Mouse (Mus musculus) frontal cortex, postnatal 14 days (tissue): ENCODE measurements at regions not wholly inside any gene's neighbourhood (a gene's known extent, or its start where the extent isn't known, plus 50 kb on each side); places are given as distances from the start of the nearest gene placed in this dataset.

Source experiments
- DNase-seq, 2 experiments: peaks; one replicate each; pipeline ENCODE4 v3.0.0; 2022; ENCODE audit warnings: low spot score in 2 of 2

- DNase-seq, result no peak
Measured at GRCm38 (mm10) chr12:47466740-47467139, 648.0 kb upstream of the Nova1 start.

GRCm38 (mm10) chr12:47465924-47466323 is 647.2 kb upstream of the Nova1 start:
- no peak for DNase-seq

- no peak for DNase-seq
Measured at GRCm38 (mm10) chr12:47431669-47432068, 612.9 kb upstream of the Nova1 start.

GRCm38 (mm10) chr12:47412251-47412650 is 593.5 kb upstream of the Nova1 start:
- DNase-seq, result no peak

- no peak for DNase-seq
Measured at GRCm38 (mm10) chr12:47406563-47406962, 587.8 kb upstream of the Nova1 start.

- no peak for DNase-seq
Measured at GRCm38 (mm10) chr12:47406131-47406530, 587.4 kb upstream of the Nova1 start.

GRCm38 (mm10) chr12:47383225-47383624 is 564.5 kb upstream of the Nova1 start:
- no peak for DNase-seq

GRCm38 (mm10) chr12:47353269-47353668 is 534.5 kb upstream of the Nova1 start:
- DNase-seq, result no peak

- DNase-seq, result no peak
Measured at GRCm38 (mm10) chr12:47351229-47351628, 532.5 kb upstream of the Nova1 start.

- DNase-seq, result peak in 1 of 2 experiments; percentile 5
Measured at GRCm38 (mm10) chr12:47313413-47313812, 494.7 kb upstream of the Nova1 start.

GRCm38 (mm10) chr12:47275904-47276303 is 457.2 kb upstream of the Nova1 start:
- peak in 1 of 2 experiments; percentile 3 for DNase-seq

- no peak for DNase-seq
Measured at GRCm38 (mm10) chr12:47272309-47272708, 453.6 kb upstream of the Nova1 start.

- no peak for DNase-seq
Measured at GRCm38 (mm10) chr12:47264118-47264517, 445.4 kb upstream of the Nova1 start.

GRCm38 (mm10) chr12:47263408-47263807 is 444.7 kb upstream of the Nova1 start:
- DNase-seq, result no peak

GRCm38 (mm10) chr12:47252306-47252705 is 433.6 kb upstream of the Nova1 start:
- DNase-seq, result no peak

GRCm38 (mm10) chr12:47243623-47244514 is 425.1 kb upstream of the Nova1 start:
- no peak for DNase-seq

- no peak for DNase-seq
Measured at GRCm38 (mm10) chr12:47220016-47220415, 401.3 kb upstream of the Nova1 start.

GRCm38 (mm10) chr12:47219340-47219739 is 400.6 kb upstream of the Nova1 start:
- no peak for DNase-seq

GRCm38 (mm10) chr12:47211417-47212104 is 392.8 kb upstream of the Nova1 start:
- DNase-seq, result no peak

- no peak for DNase-seq
Measured at GRCm38 (mm10) chr12:47202936-47203335, 384.2 kb upstream of the Nova1 start.

- DNase-seq, result no peak
Measured at GRCm38 (mm10) chr12:47198609-47199008, 379.9 kb upstream of the Nova1 start.

- DNase-seq, result no peak
Measured at GRCm38 (mm10) chr12:47164736-47165135, 346.0 kb upstream of the Nova1 start.
